Mouse (Mus musculus) limb, embryonic 14.5 days (tissue): ENCODE results near the gene Gm17655. TPM values are rescaled to one million over a fixed set of nuclear protein-coding genes. Genes with fewer than 3 reads are reported as not detected.
A peak's percentile ranks its signal among the peaks of the same experiment; 100 is the strongest.

ENCODE experiments used
- ATAC-seq: fragments of 200-750 bp; cut with Nextera tagmentation; 2 replicates; pipeline ENCODE4 v1.8.0; 2017; ENCODE audit warnings: low read depth, moderate number of reproducible peaks, moderate TSS enrichment; ENCODE audit not compliant: low FRiP score
- DNase-seq: peaks from one replicate; pipeline ENCODE4 v3.0.0-alpha.2; 2015; ENCODE audit warnings: low spot score
- H3K27ac ChIP-seq: fragments of 300-500 bp; sonication (generic); replicated peaks from 2 replicates; pipeline ENCODE4 v1.5.1; 2014; ENCODE audit warnings: low read depth, mild to moderate bottlenecking, low read length, moderate library complexity, mixed read lengths
- H3K27me3 ChIP-seq: fragments of 300-500 bp; sonication (generic); 2 replicates; pipeline ENCODE4 v1.6.1; 2014; ENCODE audit warnings: low read length, mixed read lengths; ENCODE audit not compliant: control insufficient read depth, insufficient read depth
- H3K36me3 ChIP-seq: fragments of 300-500 bp; sonication (generic); 2 replicates; pipeline ENCODE4 v1.6.1; 2014; ENCODE audit warnings: mild to moderate bottlenecking, low read length, moderate library complexity, mixed read lengths; ENCODE audit not compliant: control insufficient read depth, insufficient read depth
- H3K4me1 ChIP-seq: fragments of 300-500 bp; sonication (generic); 2 replicates; pipeline ENCODE4 v1.6.1; 2014; ENCODE audit warnings: antibody characterized with exemption, low read length, mixed read lengths; ENCODE audit not compliant: control insufficient read depth, insufficient read depth
- H3K4me2 ChIP-seq: fragments of 300-500 bp; sonication (generic); replicated peaks from 2 replicates; pipeline ENCODE4 v1.6.1; 2014; ENCODE audit warnings: low read depth, mild to moderate bottlenecking, low read length, moderate library complexity; ENCODE audit not compliant: severe bottlenecking
- H3K4me3 ChIP-seq: fragments of 300-500 bp; sonication (generic); replicated peaks from 2 replicates; pipeline ENCODE4 v1.5.1; 2014; ENCODE audit warnings: low read length
- H3K9ac ChIP-seq: fragments of 300-500 bp; sonication (generic); 2 replicates; pipeline ENCODE4 v1.6.1; 2014; ENCODE audit warnings: mild to moderate bottlenecking, low read depth, low read length, moderate library complexity; ENCODE audit not compliant: severe bottlenecking
- H3K9me3 ChIP-seq: fragments of 300-500 bp; sonication (generic); 2 replicates; pipeline ENCODE4 v1.6.1; 2016; ENCODE audit warnings: low read length; ENCODE audit not compliant: control insufficient read depth
- POLR2A ChIP-seq: fragments of 200-500 bp; IDR thresholded peaks from 2 replicates; pipeline ENCODE4 v1.8.0; 2012; ENCODE audit warnings: inconsistent platforms, mild to moderate bottlenecking, moderate library complexity, borderline replicate concordance; ENCODE audit not compliant: insufficient read depth, insufficient read length; ENCODE audit errors: extremely low read depth
- WGBS: fragments of 180-500 bp; shearing (Covaris S2); extraction: QIAGEN DNeasy Blood & Tissue Kit; methylation state at CpG from one replicate; pipeline ENCODE4 v1.1.7; 2014; 5-methylcytosine and 5-hydroxymethylcytosine counted together
- polyA plus RNA-seq, 2 experiments: library from polyadenylated mRNA; depleted of rRNA in 1 of 2; stranded (reverse) in 1 of 2; unstranded in 1 of 2; fragments of >200 nt; fragmentation: Nextera tagmentation in 1 of 2; extraction: Ambion mirVana in 1 of 2; gene quantifications; 2 replicates each; pipeline versions ENCODE4 v1.2.1 to v1.2.3; 2012 to 2014

The Gm17655 gene
- polyA plus RNA-seq, 2 experiments: 0.93 to 3.1 TPM

DNA sequence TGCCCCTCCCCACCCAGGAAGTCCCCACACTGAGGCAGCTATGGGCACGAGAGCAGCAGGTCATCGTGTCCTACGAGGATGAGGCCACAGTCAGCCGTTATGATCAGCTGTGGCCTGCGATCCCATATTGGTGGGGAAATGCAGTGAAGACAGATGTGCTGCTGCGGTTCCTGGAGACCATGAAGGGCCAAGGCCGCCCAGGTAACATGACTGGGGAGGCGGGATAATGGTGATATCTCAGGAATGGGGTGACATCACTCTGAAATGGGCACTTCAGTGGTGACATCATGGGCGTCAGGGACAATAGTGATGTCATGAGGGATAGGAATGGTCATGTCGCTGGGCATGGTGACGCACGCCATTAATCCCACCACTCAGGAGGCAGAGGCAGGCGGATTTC is 30.1 kb upstream of the Gm17655 start:
- Histone ChIP-seq H3K4me1 (peaks cover 22% of the 10 kb centered on the region), H3K36me3 (peaks cover 40% of the 10 kb centered on the region), H3K9me3 (no peaks in the 10 kb centered on the region), H3K4me2 (no peak overlapping the region), H3K9ac (no peak overlapping the region), H3K27me3 (no peaks in the 10 kb centered on the region), H3K4me3 (no peak overlapping the region), H3K27ac (no peak overlapping the region)
- no peak for ATAC-seq
- no peak for TF ChIP-seq POLR2A
- no peak for DNase-seq
- 91% methylated on average over 13 of the region's 13 CpGs for WGBS

DNA sequence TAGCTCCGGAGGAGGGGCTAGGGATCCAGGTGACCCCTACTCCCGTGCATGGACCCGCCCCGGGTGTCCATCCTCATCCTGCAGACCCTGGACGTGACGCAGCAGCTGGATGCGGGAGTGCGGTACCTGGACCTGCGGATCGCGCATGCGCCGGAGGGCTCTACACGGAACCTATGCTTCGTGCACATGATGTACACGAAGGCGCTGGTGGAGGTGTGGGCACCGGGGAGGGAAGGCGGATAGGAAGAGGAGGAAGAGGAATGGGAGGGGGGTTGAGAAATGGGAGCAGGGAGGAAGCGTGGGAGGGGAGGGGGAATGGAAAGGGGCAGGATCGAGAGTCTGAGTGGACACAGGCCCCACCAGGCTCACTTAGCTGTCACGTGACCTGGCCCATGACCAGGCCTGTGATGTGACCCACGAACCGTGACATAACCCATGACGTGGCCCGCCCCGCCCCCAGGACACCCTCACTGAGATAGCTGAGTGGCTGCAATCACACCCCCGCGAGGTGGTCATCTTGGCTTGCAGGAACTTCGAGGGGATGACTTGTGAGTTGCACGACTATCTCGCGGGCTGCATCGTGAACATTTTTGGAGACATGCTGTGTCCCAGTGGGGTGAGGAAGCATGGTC is 29.5 kb upstream of the Gm17655 start:
- no peak for TF ChIP-seq POLR2A
- DNase-seq (no peak), ATAC-seq (no peak)
- peak overlapping the region; percentile 31; the same call in 1 of the 2 replicates for H3K9ac ChIP-seq
- H3K4me3 ChIP-seq: peak overlapping the region; percentile 38
- 17% methylated on average over 34 of the region's 34 CpGs for WGBS
- no peaks in the 10 kb centered on the region for H3K9me3 ChIP-seq
- no peaks in the 10 kb centered on the region for H3K27me3 ChIP-seq
- H3K36me3 ChIP-seq: peaks cover 40% of the 10 kb centered on the region
- no peak overlapping the region for H3K27ac ChIP-seq
- peaks cover 19% of the 10 kb centered on the region for H3K4me1 ChIP-seq
- peak overlapping the region; percentile 76 for H3K4me2 ChIP-seq

DNA sequence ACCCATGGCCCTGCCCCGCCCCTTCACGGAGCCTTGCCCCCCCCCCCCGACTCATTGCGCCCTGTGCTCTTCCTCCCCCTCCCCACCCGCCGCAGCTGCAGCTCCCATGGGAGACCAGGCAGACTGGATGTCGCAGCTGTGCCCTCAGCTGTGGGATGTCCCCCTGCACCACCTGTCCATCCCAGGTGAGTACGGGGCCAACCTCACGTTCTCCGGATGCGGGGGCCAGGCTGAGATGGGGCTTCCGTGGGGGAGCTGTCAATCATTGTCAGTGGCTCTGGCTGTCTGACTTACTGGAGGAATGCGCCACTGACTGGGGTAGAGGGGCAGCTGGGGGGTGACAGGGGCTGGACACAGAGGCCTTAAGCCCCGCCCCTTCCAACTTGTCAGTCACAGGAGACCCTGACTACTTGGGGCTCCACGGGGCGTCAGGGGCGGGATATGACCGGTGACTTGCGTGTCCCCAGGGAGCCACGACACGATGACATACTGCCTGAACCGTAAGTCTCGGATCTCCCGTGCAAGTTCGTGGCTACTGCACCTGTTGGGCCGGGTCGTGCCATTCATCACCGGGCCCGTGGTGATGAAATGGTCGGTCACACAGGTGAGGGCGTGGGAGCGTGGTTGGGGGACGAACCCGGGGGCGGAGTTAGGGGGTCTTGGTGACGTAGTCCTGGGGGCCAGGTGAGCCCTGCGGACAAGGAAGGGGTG is 28.8 kb upstream of the Gm17655 start:
- H3K4me2 ChIP-seq: peak overlapping the region; percentile 76
- ATAC-seq (peak; percentile 2; the same call in 1 of the 2 replicates), DNase-seq (peak; percentile 26)
- 0 out of 2 replicates have a peak overlapping the region, but pooled peaks have one; percentile 31 for H3K9ac ChIP-seq
- H3K9me3 ChIP-seq: no peaks in the 10 kb centered on the region
- H3K36me3 ChIP-seq: peaks cover 33% of the 10 kb centered on the region
- no peak for TF ChIP-seq POLR2A
- no peaks in the 10 kb centered on the region for H3K27me3 ChIP-seq
- H3K4me1 ChIP-seq: peaks cover 12% of the 10 kb centered on the region; the same call in 1 of the 2 replicates
- WGBS: 2% methylated on average over 30 of the region's 37 CpGs
- no peak overlapping the region for H3K27ac ChIP-seq
- peak overlapping the region; percentile 38 for H3K4me3 ChIP-seq

DNA sequence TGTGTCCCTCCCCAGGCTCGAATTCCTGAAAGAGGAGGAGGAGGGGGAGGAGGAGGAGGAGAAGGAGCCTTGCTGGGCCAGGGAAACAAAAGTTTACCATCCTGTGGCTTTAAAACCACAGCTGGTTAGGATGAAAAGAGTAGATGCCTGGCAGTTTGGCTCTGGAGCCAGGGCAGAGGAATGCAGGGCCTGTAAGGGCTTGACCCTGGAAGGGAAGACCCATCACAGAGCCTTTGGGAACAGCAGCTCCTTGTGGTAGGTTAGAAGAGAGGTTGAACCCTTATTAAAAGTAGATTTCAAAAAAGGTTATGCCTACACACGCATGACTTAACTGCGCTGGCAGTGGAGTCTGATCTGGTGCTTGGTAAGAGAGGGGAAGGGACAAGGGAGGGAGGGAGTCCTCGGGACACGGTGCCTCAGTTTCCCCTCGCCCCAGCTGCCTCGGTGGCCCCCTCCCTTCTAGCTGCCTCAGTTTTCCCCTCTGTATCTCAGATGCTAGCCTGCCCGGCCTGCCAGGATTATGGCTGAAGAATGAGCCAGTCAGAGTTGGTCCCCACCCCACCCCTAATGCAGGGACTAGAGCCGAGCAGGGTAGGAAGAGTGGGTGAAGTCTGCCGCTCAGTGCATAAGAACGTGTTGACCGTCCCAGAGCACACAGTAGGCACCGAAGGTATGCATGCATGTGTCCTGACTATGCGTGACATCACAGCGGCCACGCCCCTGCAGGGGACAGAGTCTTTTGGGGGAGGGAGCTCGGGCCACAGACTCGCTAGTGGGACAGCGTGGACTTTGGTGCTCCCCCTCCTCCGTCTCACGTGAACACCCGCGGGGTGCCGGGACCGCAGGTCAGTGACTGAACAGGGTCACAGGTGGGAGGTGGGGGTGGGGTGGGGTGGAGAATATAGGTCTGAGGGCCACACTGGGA is 27.6 kb upstream of the Gm17655 start, which contains the start of gene Plcxd1:
TSS of gene Plcxd1 (plus strand) at position 314 of the 925 bp plus-strand sequence.
- no peak within 1 kb of the TSS for H3K9ac ChIP-seq
- H3K4me2 ChIP-seq: peak within 1 kb of the TSS; percentile 76
- peaks cover 12% of the 10 kb centered on the region; the same call in 1 of the 2 replicates for H3K4me1 ChIP-seq
- no peaks in the 10 kb centered on the region for H3K27me3 ChIP-seq
- 5% methylated on average over 25 of the region's 25 CpGs for WGBS
- no peak for DNase-seq
- peaks cover 22% of the 10 kb centered on the region for H3K36me3 ChIP-seq
- 0 out of 2 replicates have a peak, but pooled peaks have one; percentile 17 for ATAC-seq
- no peak within 1 kb of the TSS for H3K27ac ChIP-seq
- no peak for TF ChIP-seq POLR2A
- peak within 1 kb of the TSS; percentile 38 for H3K4me3 ChIP-seq
- H3K9me3 ChIP-seq: no peaks in the 10 kb centered on the region

DNA sequence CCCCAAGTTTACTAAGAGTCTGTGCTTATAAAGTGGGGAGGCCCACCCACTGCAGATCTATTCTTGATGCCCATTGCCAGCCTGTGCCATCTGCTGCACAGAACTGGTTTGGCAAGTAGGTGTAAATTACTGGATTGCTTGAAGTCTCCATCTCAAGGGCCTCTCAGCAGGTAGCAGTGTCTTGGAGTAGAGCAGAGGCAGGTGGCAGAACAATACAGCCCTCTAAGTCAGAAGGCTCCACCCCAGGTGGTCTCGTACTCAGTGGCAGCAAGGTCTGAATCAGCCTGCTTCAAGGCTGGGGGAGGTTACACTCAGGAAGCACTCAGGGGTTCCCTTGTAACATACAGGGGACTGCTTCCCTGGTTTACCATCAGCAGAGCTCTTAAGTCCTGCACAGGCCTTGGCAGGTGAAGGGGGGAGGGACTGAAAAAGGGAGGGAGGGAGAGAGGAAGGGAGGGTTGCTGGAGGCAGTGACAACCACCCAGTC is 26.7 kb upstream of the Gm17655 start:
- Histone ChIP-seq H3K27ac (no peak overlapping the region), H3K4me3 (no peak overlapping the region), H3K4me2 (no peak overlapping the region), H3K9ac (no peak overlapping the region), H3K4me1 (peaks cover 12% of the 10 kb centered on the region; the same call in 1 of the 2 replicates), H3K36me3 (peaks cover 13% of the 10 kb centered on the region), H3K27me3 (no peaks in the 10 kb centered on the region), H3K9me3 (no peaks in the 10 kb centered on the region)
- DNase-seq: no peak
- ATAC-seq: no peak
- WGBS: 31% methylated on average over 1 of the region's 1 CpGs
- no peak for TF ChIP-seq POLR2A
